Mouse (Mus musculus): ENCODE measurements around the gene Fxyd3.

Fxyd3 gene

GRCm38 (mm10) chr7:31072326-31072725 is 4.2 kb downstream of the Fxyd3 start:
- DNase-seq (ENCODE audit: low spot score): no peak

GRCm38 (mm10) chr7:31070324-31070723 is 6.2 kb downstream of the Fxyd3 start:
- DNase-seq (ENCODE audit: low spot score): no peak

- no peak for DNase-seq (ENCODE audit: low spot score)
Observed at GRCm38 (mm10) chr7:31069491-31069890, 7.0 kb downstream of the Fxyd3 start.

- DNase-seq (ENCODE audit: low spot score): no peak
Observed at GRCm38 (mm10) chr7:31067836-31068235, 8.7 kb downstream of the Fxyd3 start.

- DNase-seq (ENCODE audit: low spot score): no peak
Observed at GRCm38 (mm10) chr7:31063074-31063560, 13.4 kb downstream of the Fxyd3 start.

- no peak for DNase-seq (ENCODE audit: low spot score)
Observed at GRCm38 (mm10) chr7:31060621-31061010, 15.9 kb downstream of the Fxyd3 start.

GRCm38 (mm10) chr7:31059919-31060620 is 16.4 kb downstream of the Fxyd3 start:
- no peak for DNase-seq (ENCODE audit: low spot score)

- peak; percentile 89 for DNase-seq (ENCODE audit: low spot score)
Observed at GRCm38 (mm10) chr7:31059108-31059507, 17.4 kb downstream of the Fxyd3 start, which contains the start of gene Lgi4. TSS of gene Lgi4 (plus strand) at chr7:31059342.

- DNase-seq (ENCODE audit: low spot score): no peak
Observed at GRCm38 (mm10) chr7:31058211-31058610, 18.3 kb downstream of the Fxyd3 start.

- DNase-seq (ENCODE audit: low spot score): no peak
Observed at GRCm38 (mm10) chr7:31057730-31058129, 18.8 kb downstream of the Fxyd3 start.

- DNase-seq (ENCODE audit: low spot score): no peak
Observed at GRCm38 (mm10) chr7:31057071-31057470, 19.4 kb downstream of the Fxyd3 start, which contains the start of gene Fxyd1. TSS of gene Fxyd1 (minus strand) at chr7:31057199.

- no peak for DNase-seq (ENCODE audit: low spot score)
Observed at GRCm38 (mm10) chr7:31056448-31056847, 20.1 kb downstream of the Fxyd3 start.

- no peak for DNase-seq (ENCODE audit: low spot score)
Observed at GRCm38 (mm10) chr7:31055883-31056282, 20.6 kb downstream of the Fxyd3 start.

- DNase-seq (ENCODE audit: low spot score): peak; percentile 76
Observed at GRCm38 (mm10) chr7:31055354-31055824, 21.1 kb downstream of the Fxyd3 start.

GRCm38 (mm10) chr7:31054661-31055320 is 21.7 kb downstream of the Fxyd3 start:
- no peak for DNase-seq (ENCODE audit: low spot score)

GRCm38 (mm10) chr7:31053882-31054447 is 22.5 kb downstream of the Fxyd3 start:
- DNase-seq (ENCODE audit: low spot score): no peak

- peak; percentile 47 for DNase-seq (ENCODE audit: low spot score)
Observed at GRCm38 (mm10) chr7:31052636-31053434, 23.7 kb downstream of the Fxyd3 start.

- no peak for DNase-seq (ENCODE audit: low spot score)
Observed at GRCm38 (mm10) chr7:31052251-31052635, 24.3 kb downstream of the Fxyd3 start.

GRCm38 (mm10) chr7:31051321-31052021 is 25.0 kb downstream of the Fxyd3 start, which contains the start of gene Fxyd7:
TSS of gene Fxyd7 (minus strand) at chr7:31051467.
- DNase-seq (ENCODE audit: low spot score): no peak

- no peak for DNase-seq (ENCODE audit: low spot score)
Observed at GRCm38 (mm10) chr7:31050921-31051320, 25.6 kb downstream of the Fxyd3 start.

GRCm38 (mm10) chr7:31050487-31050886 is 26.0 kb downstream of the Fxyd3 start:
- DNase-seq (ENCODE audit: low spot score): no peak
